Mouse (Mus musculus) small intestine, adult 2 months (tissue): ENCODE measurements around the gene Gp9.

Source experiments
- CTCF ChIP-seq: fragments of 200-500 bp; IDR thresholded peaks from 2 replicates; pipeline ENCODE4 v1.5.1; 2012; ENCODE audit warnings: low read depth, mild to moderate bottlenecking, control low read depth, inconsistent platforms, low read length, moderate library complexity, mixed read lengths; ENCODE audit not compliant: insufficient replicate concordance, insufficient read length; ENCODE audit errors: extremely low read depth
- POLR2A ChIP-seq: fragments of 200-500 bp; IDR thresholded peaks from 2 replicates; pipeline ENCODE4 v1.6.1; 2012; ENCODE audit warnings: low read depth, mild to moderate bottlenecking, control low read depth, inconsistent platforms, low read length, moderate library complexity

DNA sequence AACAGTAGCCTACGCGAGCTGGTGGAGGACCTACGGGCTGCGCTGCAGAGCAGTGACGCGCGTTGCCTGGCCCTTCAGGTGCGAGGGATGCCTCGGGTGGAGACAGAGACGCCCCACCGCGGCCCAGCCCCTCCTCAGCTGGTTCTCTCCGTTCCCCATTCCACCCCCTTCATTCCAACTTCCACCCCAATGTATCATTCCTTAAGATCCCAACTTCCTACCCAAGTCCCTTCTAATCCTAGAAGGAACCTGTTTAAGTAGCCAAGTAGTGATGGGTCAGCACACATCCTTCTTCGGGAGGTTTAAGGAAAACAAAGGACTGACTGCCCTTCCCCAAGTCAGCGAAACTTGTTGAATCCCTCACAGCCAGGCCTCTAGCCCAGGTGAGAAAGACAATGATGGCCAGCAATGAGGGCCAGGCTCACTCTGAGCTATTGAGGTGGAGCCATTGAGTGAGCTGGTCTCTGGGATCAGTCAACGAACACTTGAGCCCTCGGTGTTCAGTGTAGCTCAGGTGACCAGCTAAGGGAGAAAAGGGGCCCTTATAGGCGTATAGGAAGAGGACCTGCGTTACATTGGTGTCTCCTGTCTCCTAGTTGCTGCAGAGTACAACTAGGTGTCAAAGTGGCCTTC is 46.3 kb upstream of the Gp9 start:
- TF ChIP-seq POLR2A (no peak), CTCF (no peak)
